7 mouse cellular contexts compared by ENCODE assay signal in genomic region chr10:80161522-80162242, GRCm38 (mm10). TPM values are rescaled to one million over a fixed set of nuclear protein-coding genes. Genes with fewer than 3 reads are reported as not detected.
DNase-seq lines count a peak whose midpoint lies in the region; ATAC-seq and TF ChIP-seq lines count a peak whose summit lies in the region.

No protein-coding gene starts in this region.

- 19% methylated on average over 7 of the region's 7 CpGs for WGBS in forebrain, embryonic 16.5 days
- WGBS in kidney, adult 2 months, result 9% methylated on average over 7 of the region's 7 CpGs
- 7% methylated on average over 7 of the region's 7 CpGs for WGBS in lung, embryonic 16.5 days

- intact Hi-C loops in left cerebral cortex, postnatal 25 days (cut with DNase I), result no loop called here

- H3K4me3 ChIP-seq in CH12.LX (replicated peaks in 1 of 3; ENCODE audit: low read depth in 2 of 3, low read length in 2 of 3, poor library complexity in 1 of 3) (no peak overlapping the region), MEL (ENCODE audit: control insufficient read depth in 1 of 2, insufficient read depth in 1 of 2, low read depth in 2 of 2, low read length in 2 of 2) (no peak overlapping the region)
- no peak overlapping the region for H3K4me3 ChIP-seq in forebrain, embryonic 16.5 days (replicated peaks; ENCODE audit: low read length)
- H3K4me3 ChIP-seq in kidney, adult 2 months (ENCODE audit: insufficient read depth, low read depth, low read length), result no peak overlapping the region
- H3K4me3 ChIP-seq in lung, embryonic 16.5 days (ENCODE audit: low read length), result peak overlapping the region; percentile 50

- no peaks in the 10 kb centered on the region for H3K79me2 ChIP-seq in CH12.LX (replicated peaks; ENCODE audit: control insufficient read depth, extremely low read depth, insufficient read depth, poor library complexity, severe bottlenecking)
- no peaks in the 10 kb centered on the region; the same call in 1 of the 2 replicates for H3K79me2 ChIP-seq in MEL (ENCODE audit: control insufficient read depth, insufficient read depth, low read length, poor library complexity)

- in situ Hi-C loops in CH12.LX (cut with MboI; ENCODE audit: low pct_ligation_motif_present, low pct_unique_long_range_greater_than_20kb, low sequenced_read_pairs), result no loop called here

- peak overlapping the region; percentile 55 for H3K27ac ChIP-seq in CH12.LX (ENCODE audit: insufficient read depth, low read depth)
- peak overlapping the region; percentile 55 for H3K27ac ChIP-seq in MEL (ENCODE audit: control insufficient read depth, low read depth, low read length)
- H3K27ac ChIP-seq in forebrain, embryonic 16.5 days (ENCODE audit: low read length), result peak overlapping the region; percentile 18; the same call in 1 of the 2 replicates
- peak overlapping the region; percentile 85 for H3K27ac ChIP-seq in kidney, adult 2 months (ENCODE audit: insufficient read depth, low read depth, low read length)
- peak overlapping the region; percentile 99 for H3K27ac ChIP-seq in lung, embryonic 16.5 days (ENCODE audit: low read length)

- TF ChIP-seq RAD21 in CH12.LX (IDR thresholded peaks at IDR 0.05; ENCODE audit: low read depth, low read length), result no peak
- no peak for TF ChIP-seq RAD21 in MEL (IDR thresholded peaks at IDR 0.05; ENCODE audit: low read depth, low read length)

- peak overlapping the region; percentile 52; the same call in 1 of the 2 replicates for H3K4me2 ChIP-seq in CH12.LX (ENCODE audit: insufficient read depth, low read depth, poor library complexity, severe bottlenecking)
- no peak overlapping the region for H3K4me2 ChIP-seq in forebrain, embryonic 16.5 days (ENCODE audit: low read length)
- H3K4me2 ChIP-seq in lung, embryonic 16.5 days (ENCODE audit: low read depth, low read length), result peak overlapping the region; percentile 76

- no peak for TF ChIP-seq EP300 in CH12.LX (IDR thresholded peaks at IDR 0.05; ENCODE audit: low read length)
- TF ChIP-seq EP300 in MEL (IDR thresholded peaks at IDR 0.05; ENCODE audit: low read depth in 1 of 2, low read length in 2 of 2), result 0 out of 4 replicates have a peak, but pooled peaks of 1 of the 2 experiments have one; percentile 16

- H3K27me3 ChIP-seq in CH12.LX (replicated peaks), result no peaks in the 10 kb centered on the region
- H3K27me3 ChIP-seq in MEL (ENCODE audit: control insufficient read depth in 1 of 2, insufficient read depth in 2 of 2, low read length in 2 of 2), result no peaks in the 10 kb centered on the region
- no peaks in the 10 kb centered on the region for H3K27me3 ChIP-seq in forebrain, embryonic 16.5 days (replicated peaks; ENCODE audit: control insufficient read depth, insufficient read depth, low read length)
- H3K27me3 ChIP-seq in kidney, adult 2 months (replicated peaks; ENCODE audit: control insufficient read depth, insufficient read depth, low read length), result no peaks in the 10 kb centered on the region
- no peaks in the 10 kb centered on the region for H3K27me3 ChIP-seq in lung, embryonic 16.5 days (ENCODE audit: control insufficient read depth, insufficient read depth, low read depth, low read length)

- H3K9me3 ChIP-seq in CH12.LX (replicated peaks; ENCODE audit: low read length) (no peaks in the 10 kb centered on the region), MEL (replicated peaks; ENCODE audit: insufficient read depth, low read length) (no peaks in the 10 kb centered on the region)
- no peaks in the 10 kb centered on the region for H3K9me3 ChIP-seq in forebrain, embryonic 16.5 days (ENCODE audit: control insufficient read depth, low read length)
- no peaks in the 10 kb centered on the region for H3K9me3 ChIP-seq in lung, embryonic 16.5 days (ENCODE audit: control insufficient read depth, low read length)

- DNase-seq in CH12.LX (ENCODE audit: extremely low read depth) (no peak), MEL (ENCODE audit: low read depth, low spot score) (peak; percentile 46)
- peak; percentile 70 for DNase-seq in kidney, adult 2 months
- DNase-seq in thymus, postnatal 4 days, result peak; percentile 65
- DNase-seq in left cerebral cortex, postnatal 25 days (ENCODE audit: low spot score in 2 of 2), result no peak

- H3K9ac ChIP-seq in CH12.LX (ENCODE audit: insufficient read depth, low read depth) (peak overlapping the region; percentile 55; the same call in 1 of the 2 replicates), MEL (ENCODE audit: control insufficient read depth, low read depth, low read length, poor library complexity, severe bottlenecking) (peak overlapping the region; percentile 18; the same call in 1 of the 2 replicates)
- H3K9ac ChIP-seq in forebrain, embryonic 16.5 days (replicated peaks; ENCODE audit: low read depth, low read length), result no peak overlapping the region
- H3K9ac ChIP-seq in lung, embryonic 16.5 days (ENCODE audit: low read length), result peak overlapping the region; percentile 70

- TF ChIP-seq POLR2A in CH12.LX (IDR thresholded peaks at IDR 0.05; ENCODE audit: low read depth, low read length) (no peak), MEL (IDR thresholded peaks at IDR 0.05; ENCODE audit: control insufficient read depth in 1 of 2, insufficient read depth in 1 of 2, low read depth in 1 of 2, low read length in 2 of 2, poor library complexity in 1 of 2) (no peak)
- no peak for TF ChIP-seq POLR2A in kidney, adult 2 months (IDR thresholded peaks at IDR 0.05; ENCODE audit: low read depth, low read length)

- dilution Hi-C loops in CH12.LX (cut with MboI; ENCODE audit: extremely low pct_ligation_motif_present, extremely low pct_unique_long_range_greater_than_20kb, low sequenced_read_pairs), result no loop called here

- H3K4me1 ChIP-seq in CH12.LX (ENCODE audit: control insufficient read depth in 1 of 2, insufficient read depth in 2 of 2), result peaks cover 35 to 84% of the 10 kb centered on the region in 2 experiments
- H3K4me1 ChIP-seq in MEL (ENCODE audit: control insufficient read depth in 1 of 2, insufficient read depth in 2 of 2, low read length in 2 of 2), result peaks cover 8 to 32% of the 10 kb centered on the region in 2 experiments
- peaks cover 67% of the 10 kb centered on the region for H3K4me1 ChIP-seq in forebrain, embryonic 16.5 days (replicated peaks; ENCODE audit: control insufficient read depth, insufficient read depth, low read length)
- H3K4me1 ChIP-seq in kidney, adult 2 months (ENCODE audit: control insufficient read depth, insufficient read depth, low read length), result peaks cover 34% of the 10 kb centered on the region
- peaks cover 84% of the 10 kb centered on the region for H3K4me1 ChIP-seq in lung, embryonic 16.5 days (replicated peaks; ENCODE audit: control insufficient read depth, insufficient read depth, low read length)

- TF ChIP-seq CTCF in CH12.LX (conservative IDR thresholded peaks at IDR 0.05 in 1 of 2, IDR thresholded peaks at IDR 0.05 in 1 of 2; ENCODE audit: low read depth in 2 of 2, low read length in 2 of 2) (no peak), MEL (IDR thresholded peaks at IDR 0.05 in 2 of 3, conservative IDR thresholded peaks at IDR 0.05 in 1 of 3; ENCODE audit: control insufficient read depth in 1 of 3, insufficient read depth in 1 of 3, low read depth in 2 of 3, low read length in 3 of 3, poor library complexity in 1 of 3, severe bottlenecking in 1 of 3) (no peak)
- TF ChIP-seq CTCF in kidney, adult 2 months (conservative IDR thresholded peaks at IDR 0.05; ENCODE audit: insufficient read depth, insufficient read length, low read depth, low read length), result no peak

- H3K36me3 ChIP-seq in CH12.LX (replicated peaks in 1 of 2; ENCODE audit: control insufficient read depth in 1 of 2, insufficient read depth in 1 of 2, low read length in 1 of 2) (peaks cover 4 to 10% of the 10 kb centered on the region in 2 experiments), MEL (ENCODE audit: control insufficient read depth in 1 of 2, insufficient read depth in 2 of 2, low read length in 2 of 2) (peaks cover 0 to 14% of the 10 kb centered on the region in 2 experiments; a peak in 2 of 4 replicates)
- peaks cover 8% of the 10 kb centered on the region for H3K36me3 ChIP-seq in forebrain, embryonic 16.5 days (ENCODE audit: control insufficient read depth, insufficient read depth)
- peaks cover 2% of the 10 kb centered on the region; the same call in 1 of the 2 replicates for H3K36me3 ChIP-seq in kidney, adult 2 months (ENCODE audit: control insufficient read depth, insufficient read depth, low read length)
- H3K36me3 ChIP-seq in lung, embryonic 16.5 days (ENCODE audit: control insufficient read depth, insufficient read depth, low read length), result peaks cover 8% of the 10 kb centered on the region

- ATAC-seq in forebrain, embryonic 16.5 days, result no peak
- peak; percentile 34 for ATAC-seq in lung, embryonic 16.5 days (ENCODE audit: low read depth)

RNA-seq across cellular contexts. Expression of gene Cirbp, which starts 4.1 kb away (rescaled TPM):
- 28.3 and 34.4 TPM in 2 replicates for total RNA-seq in CH12.LX (2012; rRNA removed)
- 27.0 and 31.9 TPM in 2 replicates for total RNA-seq in CH12.LX (2014; rRNA removed)
- 40.2 and 45.9 TPM in 2 replicates for polyA plus RNA-seq in CH12.LX (2012; ENCODE audit: insufficient read length, low read depth)
- total RNA-seq in MEL (2012; rRNA removed), result 21.2 and 27.2 TPM in 2 replicates
- polyA plus RNA-seq in MEL (2012; ENCODE audit: insufficient read depth in 1 of 2, insufficient read length in 2 of 2, low read depth in 1 of 2, low replicate concordance in 2 of 2, missing spikeins in 1 of 2), result 10 to 100 TPM in 1 of 2 experiments, not detected in 1; 56.6 TPM
- polyA plus RNA-seq in forebrain, embryonic 16.5 days (2015; fragmentation: Nextera tagmentation; extraction: Ambion mirVana), result 318 and 335 TPM in 2 replicates
- polyA plus RNA-seq in kidney, adult 2 months (2012; rRNA removed), result 86.7 and 87.8 TPM in 2 replicates
- polyA plus RNA-seq in lung, embryonic 16.5 days (2015; fragmentation: Nextera tagmentation; extraction: Ambion mirVana), result 73.4 and 83.4 TPM in 2 replicates
- total RNA-seq in left cerebral cortex, postnatal 25 days (2021), result 10 to 100 TPM; 77.3 to 90.1 TPM

RNA-seq across cellular contexts. Expression of gene 1600002K03Rik, which starts 11.1 kb away (rescaled TPM):
- total RNA-seq in CH12.LX (2012; rRNA removed) (30.5 and 37.7 TPM in 2 replicates), CH12.LX (2014; rRNA removed) (34.3 and 40.2 TPM in 2 replicates), MEL (2012; rRNA removed) (16.9 and 17.7 TPM in 2 replicates)
- polyA plus RNA-seq in CH12.LX (2012; ENCODE audit: insufficient read length, low read depth) (19.3 and 21.9 TPM in 2 replicates), MEL (2012; ENCODE audit: insufficient read depth in 1 of 2, insufficient read length in 2 of 2, low read depth in 1 of 2, low replicate concordance in 2 of 2, missing spikeins in 1 of 2) (10 to 100 TPM in 1 of 2 experiments, not detected in 1; 11.4 TPM)
- polyA plus RNA-seq in forebrain, embryonic 16.5 days (2015; fragmentation: Nextera tagmentation; extraction: Ambion mirVana), result 8.5 and 10.6 TPM in 2 replicates
- 7.9 and 11.2 TPM in 2 replicates for polyA plus RNA-seq in kidney, adult 2 months (2012; rRNA removed)
- polyA plus RNA-seq in lung, embryonic 16.5 days (2015; fragmentation: Nextera tagmentation; extraction: Ambion mirVana), result 12.2 and 13.6 TPM in 2 replicates
- 1 to 10 TPM; 6.7 to 7.6 TPM for total RNA-seq in left cerebral cortex, postnatal 25 days (2021)

RNA-seq across cellular contexts. Expression of gene Midn, which starts 13.6 kb away (rescaled TPM):
- total RNA-seq in CH12.LX (2012; rRNA removed), result 11.6 and 16.2 TPM in 2 replicates
- 3.9 and 4.7 TPM in 2 replicates for total RNA-seq in CH12.LX (2014; rRNA removed)
- 25.2 and 33.2 TPM in 2 replicates for polyA plus RNA-seq in CH12.LX (2012; ENCODE audit: insufficient read length, low read depth)
- 8.1 and 8.3 TPM in 2 replicates for total RNA-seq in MEL (2012; rRNA removed)
- polyA plus RNA-seq in MEL (2012; ENCODE audit: insufficient read depth in 1 of 2, insufficient read length in 2 of 2, low read depth in 1 of 2, low replicate concordance in 2 of 2, missing spikeins in 1 of 2), result 10 to 100 TPM in 1 of 2 experiments, not detected in 1; 26.7 TPM
- polyA plus RNA-seq in forebrain, embryonic 16.5 days (2015; fragmentation: Nextera tagmentation; extraction: Ambion mirVana), result 26.5 and 30.9 TPM in 2 replicates
- 65.6 and 67.0 TPM in 2 replicates for polyA plus RNA-seq in kidney, adult 2 months (2012; rRNA removed)
- polyA plus RNA-seq in lung, embryonic 16.5 days (2015; fragmentation: Nextera tagmentation; extraction: Ambion mirVana), result 11.8 and 12.9 TPM in 2 replicates
- 10 to 100 TPM; 74.3 to 98.7 TPM for total RNA-seq in left cerebral cortex, postnatal 25 days (2021)

RNA-seq across cellular contexts. Expression of gene Efna2, which starts 17.6 kb away (rescaled TPM):
- 0.63 and 1.5 TPM in 2 replicates for total RNA-seq in CH12.LX (2012; rRNA removed)
- total RNA-seq in CH12.LX (2014; rRNA removed), result 0.23 and 0.34 TPM in 2 replicates
- polyA plus RNA-seq in CH12.LX (2012; ENCODE audit: insufficient read length, low read depth), result 0.45 and 0.86 TPM in 2 replicates
- total RNA-seq in MEL (2012; rRNA removed), result 0.12 TPM in 1 of 2 replicates, not detected in the other
- 1 to 10 TPM in 1 of 2 experiments, not detected in 1; 2.8 TPM for polyA plus RNA-seq in MEL (2012; ENCODE audit: insufficient read depth in 1 of 2, insufficient read length in 2 of 2, low read depth in 1 of 2, low replicate concordance in 2 of 2, missing spikeins in 1 of 2)
- 24.8 and 25.4 TPM in 2 replicates for polyA plus RNA-seq in forebrain, embryonic 16.5 days (2015; fragmentation: Nextera tagmentation; extraction: Ambion mirVana)
- 1.5 TPM in 2 replicates for polyA plus RNA-seq in kidney, adult 2 months (2012; rRNA removed)
- polyA plus RNA-seq in lung, embryonic 16.5 days (2015; fragmentation: Nextera tagmentation; extraction: Ambion mirVana), result 11.0 and 12.1 TPM in 2 replicates
- 1 to 10 TPM; 9.2 to 9.9 TPM for total RNA-seq in left cerebral cortex, postnatal 25 days (2021)

RNA-seq across cellular contexts. Expression of gene Cbarp, which starts 21.0 kb away (rescaled TPM):
- 2.3 and 2.6 TPM in 2 replicates for total RNA-seq in CH12.LX (2012; rRNA removed)
- total RNA-seq in CH12.LX (2014; rRNA removed), result 0.09 and 0.19 TPM in 2 replicates
- polyA plus RNA-seq in CH12.LX (2012; ENCODE audit: insufficient read length, low read depth), result 1.7 and 2.4 TPM in 2 replicates
- 4.8 and 6.8 TPM in 2 replicates for total RNA-seq in MEL (2012; rRNA removed)
- 10 to 100 TPM in 1 of 2 experiments, not detected in 1; 19.3 TPM for polyA plus RNA-seq in MEL (2012; ENCODE audit: insufficient read depth in 1 of 2, insufficient read length in 2 of 2, low read depth in 1 of 2, low replicate concordance in 2 of 2, missing spikeins in 1 of 2)
- 33.0 and 44.5 TPM in 2 replicates for polyA plus RNA-seq in forebrain, embryonic 16.5 days (2015; fragmentation: Nextera tagmentation; extraction: Ambion mirVana)
- 8.1 and 8.7 TPM in 2 replicates for polyA plus RNA-seq in kidney, adult 2 months (2012; rRNA removed)
- 3.9 and 5.6 TPM in 2 replicates for polyA plus RNA-seq in lung, embryonic 16.5 days (2015; fragmentation: Nextera tagmentation; extraction: Ambion mirVana)
- total RNA-seq in left cerebral cortex, postnatal 25 days (2021), result 100 to 1,000 TPM; 487 TPM

Comparison
In these comparisons a context has a peak if more than half of its experiments do, and no peak if none do; other contexts are left out.
1. DNase-seq: peak in MEL (single experiment), kidney, adult 2 months (single experiment) and thymus, postnatal 4 days (single experiment); none in CH12.LX (single experiment) and left cerebral cortex, postnatal 25 days (0 of 2).
2. H3K27ac ChIP-seq: peak in every context shown above with its lines; median percentile 99 in lung, embryonic 16.5 days; 85 in kidney, adult 2 months; 55 in CH12.LX; 55 in MEL; 18 in forebrain, embryonic 16.5 days.
3. Of the 35 proteins assayed by ChIP-seq in both MEL and CH12.LX: peak only in MEL: SIN3A; only in CH12.LX: CHD2; in both: none; in neither: 32; mixed calls (peak in some experiments, not most) for 1.